Mouse (Mus musculus) liver, embryonic 12.5 days (tissue): ENCODE measurements at regions not wholly inside any gene's neighbourhood (a gene's known extent, or its start where the extent isn't known, plus 50 kb on each side); places are given as distances from the start of the nearest gene placed in this dataset.

Experiments used
- ATAC-seq: fragments of 200-750 bp; cut with Nextera tagmentation; 2 replicates; pipeline ENCODE4 v1.8.0; 2017; ENCODE audit warnings: moderate number of reproducible peaks, mild to moderate bottlenecking, moderate library complexity
- H3K27ac ChIP-seq: fragments of 300-500 bp; sonication (generic); 2 replicates; pipeline ENCODE4 v1.5.1; 2016; ENCODE audit warnings: mild to moderate bottlenecking
- H3K27me3 ChIP-seq: fragments of 300-500 bp; sonication (generic); replicated peaks from 2 replicates; pipeline ENCODE4 v1.6.1; 2016; ENCODE audit warnings: mild to moderate bottlenecking, moderate library complexity
- H3K36me3 ChIP-seq: fragments of 300-500 bp; sonication (generic); 2 replicates; pipeline ENCODE4 v1.6.1; 2016; ENCODE audit warnings: mild to moderate bottlenecking, moderate library complexity
- H3K4me1 ChIP-seq: fragments of 300-500 bp; sonication (generic); 2 replicates; pipeline ENCODE4 v1.6.1; 2016
- H3K4me2 ChIP-seq: fragments of 300-500 bp; sonication (generic); 2 replicates; pipeline ENCODE4 v1.6.1; 2016; ENCODE audit warnings: mild to moderate bottlenecking, moderate library complexity
- H3K4me3 ChIP-seq: fragments of 300-500 bp; sonication (generic); 2 replicates; pipeline ENCODE4 v1.5.1; 2016; ENCODE audit warnings: mild to moderate bottlenecking, moderate library complexity
- H3K9ac ChIP-seq: fragments of 300-500 bp; sonication (generic); 2 replicates; pipeline ENCODE4 v1.6.1; 2016; ENCODE audit warnings: mild to moderate bottlenecking, moderate library complexity
- H3K9me3 ChIP-seq: fragments of 300-500 bp; sonication (generic); replicated peaks from 2 replicates; pipeline ENCODE4 v1.6.1; 2016; ENCODE audit warnings: mild to moderate bottlenecking, moderate library complexity
- WGBS: fragments of 180-500 bp; shearing (Covaris S2); methylation state at CpG from one replicate; pipeline ENCODE4 v1.1.7; 2016; ENCODE audit not compliant: insufficient replicate concordance; 5-methylcytosine and 5-hydroxymethylcytosine counted together

DNA sequence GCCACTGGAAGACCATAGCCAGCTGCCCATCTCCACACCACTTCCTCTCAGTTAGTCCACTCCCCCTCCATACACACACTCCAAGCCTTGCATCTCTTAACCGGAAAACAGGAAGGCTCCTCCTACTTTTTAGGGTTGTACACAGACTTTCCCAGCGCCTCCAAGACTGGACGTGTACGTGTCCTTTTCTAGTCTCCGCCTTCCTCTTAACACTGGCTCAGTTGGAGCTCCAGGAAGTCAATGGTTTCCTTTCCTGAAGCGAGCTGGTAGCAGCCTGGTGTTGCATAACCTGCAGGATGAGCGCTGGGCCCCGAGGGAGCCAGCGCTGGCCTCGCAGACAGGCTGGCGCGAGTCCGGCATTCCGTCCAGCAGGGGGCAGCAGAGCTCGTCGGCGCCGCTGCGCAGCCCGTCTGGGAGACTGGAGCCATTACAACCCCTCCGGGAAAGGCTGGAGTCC is 95.5 kb upstream of the Oxgr1 start:
- no peaks in the 10 kb centered on the region for H3K36me3 ChIP-seq
- no peaks in the 10 kb centered on the region for H3K27me3 ChIP-seq
- 2% methylated on average over 21 of the region's 21 CpGs for WGBS
- no peaks in the 10 kb centered on the region for H3K9me3 ChIP-seq
- no peak overlapping the region for H3K27ac ChIP-seq
- no peaks in the 10 kb centered on the region for H3K4me1 ChIP-seq
- ATAC-seq, result peak; percentile 80
- peak overlapping the region; percentile 47 for H3K4me2 ChIP-seq
- no peak overlapping the region for H3K9ac ChIP-seq
- no peak overlapping the region for H3K4me3 ChIP-seq

DNA sequence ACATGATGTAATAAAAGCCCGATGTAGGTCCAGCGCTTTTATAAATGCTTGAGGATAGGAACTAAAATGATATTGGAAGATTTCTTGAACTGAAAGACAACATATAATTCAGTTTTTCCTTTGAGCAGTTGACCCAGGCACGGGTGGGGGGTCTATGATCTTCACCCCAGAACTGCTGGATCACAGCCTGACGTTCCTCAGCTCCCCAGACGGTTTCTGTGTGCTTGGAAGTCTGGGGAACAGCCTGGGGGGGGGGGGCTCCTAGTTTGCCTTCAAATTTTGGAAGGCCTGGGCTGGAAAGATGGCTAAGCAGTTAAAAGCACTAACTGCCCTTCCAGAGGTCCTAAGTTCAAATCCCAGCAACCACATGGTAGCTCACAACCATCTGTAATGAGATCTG is 96.3 kb upstream of the Oxgr1 start:
- Histone ChIP-seq H3K4me2 (no peak overlapping the region), H3K4me1 (no peaks in the 10 kb centered on the region), H3K4me3 (no peak overlapping the region), H3K36me3 (no peaks in the 10 kb centered on the region), H3K27ac (no peak overlapping the region), H3K9me3 (no peaks in the 10 kb centered on the region), H3K9ac (no peak overlapping the region), H3K27me3 (no peaks in the 10 kb centered on the region)
- no peak for ATAC-seq
- WGBS, result 54% methylated on average over 5 of the region's 5 CpGs

DNA sequence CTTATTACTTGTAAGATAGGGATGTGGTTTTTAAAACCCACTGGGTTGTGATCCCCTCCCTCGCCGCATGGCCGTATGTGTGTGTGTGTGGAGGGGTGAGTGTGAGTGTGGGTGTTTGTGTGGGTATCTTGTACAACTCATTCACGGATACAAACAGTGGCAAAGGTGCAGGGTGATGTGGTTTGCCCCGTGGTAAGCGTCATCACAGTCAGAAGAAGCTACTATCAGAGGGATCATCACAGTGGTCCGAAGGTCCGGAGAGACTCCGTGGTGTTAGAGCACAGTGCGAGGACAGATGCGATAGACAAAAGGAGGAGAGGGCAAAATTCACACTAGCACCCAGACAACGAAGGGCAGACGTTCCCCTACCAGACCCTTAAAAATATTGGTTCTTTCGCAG is 97.0 kb upstream of the Oxgr1 start:
- Histone ChIP-seq H3K27ac (no peak overlapping the region), H3K4me1 (no peaks in the 10 kb centered on the region), H3K9me3 (no peaks in the 10 kb centered on the region), H3K27me3 (no peaks in the 10 kb centered on the region), H3K4me3 (no peak overlapping the region), H3K9ac (no peak overlapping the region), H3K4me2 (no peak overlapping the region), H3K36me3 (no peaks in the 10 kb centered on the region)
- ATAC-seq, result no peak
- WGBS, result 84% methylated on average over 14 of the region's 14 CpGs

GRCm38 (mm10) chr14:120139671-120140071 is 97.4 kb upstream of the Oxgr1 start:
- no peak overlapping the region for H3K4me3 ChIP-seq
- no peaks in the 10 kb centered on the region for H3K36me3 ChIP-seq
- H3K27ac ChIP-seq, result no peak overlapping the region
- no peak overlapping the region for H3K9ac ChIP-seq
- H3K9me3 ChIP-seq, result no peaks in the 10 kb centered on the region
- ATAC-seq, result no peak
- no peak overlapping the region for H3K4me2 ChIP-seq
- no peaks in the 10 kb centered on the region for H3K4me1 ChIP-seq
- WGBS, result 81% methylated on average over 16 of the region's 16 CpGs
- H3K27me3 ChIP-seq, result no peaks in the 10 kb centered on the region

DNA sequence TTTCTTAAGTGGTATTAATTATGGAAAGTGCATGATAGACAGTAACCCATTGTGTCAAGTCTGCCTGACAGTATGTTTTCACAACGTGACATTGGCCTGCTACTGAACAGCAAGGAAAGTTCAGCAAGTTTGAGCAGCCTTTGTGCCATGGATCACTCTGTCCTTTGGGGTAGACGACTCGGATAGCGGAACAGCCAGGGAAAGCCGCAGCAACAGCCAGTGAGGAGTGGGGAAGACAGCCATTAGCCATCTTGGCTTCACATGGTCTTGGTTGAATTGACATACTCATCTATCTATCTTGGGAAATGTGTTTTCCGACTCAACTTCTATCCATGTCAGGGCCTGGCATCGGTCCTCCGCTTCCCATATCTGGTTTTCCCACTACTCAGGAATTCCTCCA is 98.0 kb upstream of the Oxgr1 start:
- no peaks in the 10 kb centered on the region for H3K27me3 ChIP-seq
- no peak overlapping the region for H3K9ac ChIP-seq
- H3K9me3 ChIP-seq, result no peaks in the 10 kb centered on the region
- H3K4me2 ChIP-seq, result no peak overlapping the region
- H3K4me1 ChIP-seq, result no peaks in the 10 kb centered on the region
- 88% methylated on average over 8 of the region's 8 CpGs for WGBS
- no peaks in the 10 kb centered on the region for H3K36me3 ChIP-seq
- H3K27ac ChIP-seq, result no peak overlapping the region
- H3K4me3 ChIP-seq, result no peak overlapping the region
- no peak for ATAC-seq

DNA sequence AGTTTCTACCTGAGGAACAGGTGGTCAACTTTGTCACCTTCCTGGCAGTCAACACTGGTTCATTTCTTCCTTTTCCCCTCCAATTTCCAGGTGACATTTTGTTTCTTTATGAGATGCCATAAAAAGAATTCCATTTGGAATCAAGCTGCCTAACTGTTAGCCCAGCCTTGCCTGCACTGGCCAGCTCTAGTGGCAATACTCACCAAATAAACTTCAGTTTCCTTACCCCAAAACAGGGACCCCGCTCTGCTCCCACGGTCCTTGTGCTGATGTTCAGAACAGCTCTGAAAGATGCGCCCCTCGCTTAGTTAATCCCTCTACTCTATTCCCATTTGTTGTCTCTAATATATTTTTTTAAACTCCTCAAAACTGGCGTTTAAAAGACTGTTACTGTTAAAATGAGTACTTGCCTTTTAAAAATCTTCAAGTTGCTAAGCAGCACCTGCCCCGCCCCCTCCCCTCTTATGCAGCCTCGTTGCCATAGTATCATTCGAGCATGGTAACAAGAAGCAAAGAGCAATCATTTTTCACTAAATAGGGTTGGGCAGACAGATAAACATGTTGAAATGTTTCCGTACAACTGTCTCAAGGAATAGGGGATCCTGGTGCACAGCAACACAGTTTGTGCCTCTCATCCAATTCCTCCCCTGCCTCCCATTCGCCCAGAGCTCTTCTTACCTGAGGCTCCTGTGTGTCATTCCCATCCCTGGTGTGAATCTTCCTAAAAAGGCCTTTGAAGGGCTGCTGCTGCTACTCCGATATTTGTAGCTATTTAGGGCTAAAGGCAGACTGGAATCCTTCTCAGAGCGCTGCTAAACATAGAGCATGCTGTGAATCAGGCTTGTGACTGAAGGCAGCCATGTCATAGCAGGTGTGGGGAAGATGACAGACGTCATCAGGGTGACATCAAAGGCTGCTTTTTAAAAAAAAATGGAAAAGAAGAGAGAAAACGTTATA is 98.8 kb upstream of the Oxgr1 start:
- Histone ChIP-seq H3K4me1 (no peaks in the 10 kb centered on the region), H3K36me3 (no peaks in the 10 kb centered on the region), H3K9me3 (no peaks in the 10 kb centered on the region), H3K27ac (no peak overlapping the region), H3K4me3 (no peak overlapping the region), H3K4me2 (no peak overlapping the region), H3K9ac (no peak overlapping the region), H3K27me3 (no peaks in the 10 kb centered on the region)
- ATAC-seq, result no peak
- WGBS, result 70% methylated on average over 14 of the region's 14 CpGs

- no peaks in the 10 kb centered on the region for H3K9me3 ChIP-seq
- no peaks in the 10 kb centered on the region for H3K27me3 ChIP-seq
- H3K9ac ChIP-seq, result no peak overlapping the region
- no peak overlapping the region for H3K4me3 ChIP-seq
- H3K4me1 ChIP-seq, result no peaks in the 10 kb centered on the region
- ATAC-seq, result no peak
- H3K36me3 ChIP-seq, result no peaks in the 10 kb centered on the region
- 61% methylated on average over 4 of the region's 4 CpGs for WGBS
- H3K27ac ChIP-seq, result no peak overlapping the region
- no peak overlapping the region for H3K4me2 ChIP-seq
Observed at GRCm38 (mm10) chr14:120142281-120142680, 100.0 kb upstream of the Oxgr1 start.

- no peaks in the 10 kb centered on the region for H3K9me3 ChIP-seq
- H3K36me3 ChIP-seq, result no peaks in the 10 kb centered on the region
- WGBS, result 82% methylated on average over 6 of the region's 6 CpGs
- no peaks in the 10 kb centered on the region for H3K4me1 ChIP-seq
- no peak overlapping the region for H3K4me3 ChIP-seq
- H3K27ac ChIP-seq, result no peak overlapping the region
- no peak for ATAC-seq
- H3K4me2 ChIP-seq, result no peak overlapping the region
- H3K27me3 ChIP-seq, result no peaks in the 10 kb centered on the region
- no peak overlapping the region for H3K9ac ChIP-seq
Observed at GRCm38 (mm10) chr14:120144451-120144850, 102.2 kb upstream of the Oxgr1 start.

- Histone ChIP-seq H3K4me2 (no peak overlapping the region), H3K4me3 (no peak overlapping the region), H3K4me1 (no peaks in the 10 kb centered on the region), H3K36me3 (no peaks in the 10 kb centered on the region), H3K27ac (no peak overlapping the region), H3K27me3 (no peaks in the 10 kb centered on the region), H3K9ac (no peak overlapping the region), H3K9me3 (no peaks in the 10 kb centered on the region)
- 78% methylated on average over 11 of the region's 11 CpGs for WGBS
- ATAC-seq, result no peak
Observed at GRCm38 (mm10) chr14:120146312-120146711, 104.1 kb upstream of the Oxgr1 start.

- no peak overlapping the region for H3K4me2 ChIP-seq
- no peaks in the 10 kb centered on the region for H3K27me3 ChIP-seq
- ATAC-seq, result no peak
- H3K9ac ChIP-seq, result no peak overlapping the region
- no peak overlapping the region for H3K27ac ChIP-seq
- WGBS, result 69% methylated on average over 8 of the region's 8 CpGs
- no peaks in the 10 kb centered on the region for H3K36me3 ChIP-seq
- no peaks in the 10 kb centered on the region for H3K9me3 ChIP-seq
- no peaks in the 10 kb centered on the region for H3K4me1 ChIP-seq
- H3K4me3 ChIP-seq, result no peak overlapping the region
Observed at GRCm38 (mm10) chr14:120146908-120147770, 104.9 kb upstream of the Oxgr1 start.

- no peaks in the 10 kb centered on the region for H3K36me3 ChIP-seq
- no peaks in the 10 kb centered on the region for H3K9me3 ChIP-seq
- H3K27me3 ChIP-seq, result no peaks in the 10 kb centered on the region
- H3K4me3 ChIP-seq, result no peak overlapping the region
- no peak for ATAC-seq
- no peak overlapping the region for H3K27ac ChIP-seq
- no peak overlapping the region for H3K4me2 ChIP-seq
- 72% methylated on average over 11 of the region's 11 CpGs for WGBS
- H3K4me1 ChIP-seq, result no peaks in the 10 kb centered on the region
- no peak overlapping the region for H3K9ac ChIP-seq
Observed at GRCm38 (mm10) chr14:120148803-120149202, 106.6 kb upstream of the Oxgr1 start.

DNA sequence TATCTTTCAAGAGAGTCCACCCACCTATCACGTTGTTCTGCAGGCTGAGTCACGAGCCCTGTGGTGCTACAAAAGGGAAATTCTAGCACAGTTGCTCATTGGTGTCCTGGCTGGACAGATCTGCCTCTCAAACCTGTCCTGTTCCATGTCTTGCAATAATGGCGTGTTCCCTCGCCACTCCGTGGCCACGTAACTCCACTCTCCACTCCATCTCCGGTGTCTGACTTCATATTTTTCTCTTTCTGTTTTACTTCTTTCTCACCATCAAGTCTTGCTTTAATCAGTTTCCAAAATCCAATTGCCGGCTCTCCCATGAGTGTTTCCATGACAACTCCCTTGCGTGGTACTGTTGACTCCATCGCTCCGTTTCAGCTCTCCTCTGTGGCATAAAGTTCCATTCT is 107.1 kb upstream of the Oxgr1 start:
- no peak overlapping the region for H3K4me3 ChIP-seq

More for the DNA sequence above, 107.1 kb upstream of the Oxgr1 start:
- no peak for ATAC-seq
- no peak overlapping the region for H3K9ac ChIP-seq
- no peak overlapping the region for H3K4me2 ChIP-seq
- no peak overlapping the region for H3K27ac ChIP-seq
- no peaks in the 10 kb centered on the region for H3K4me1 ChIP-seq
- H3K27me3 ChIP-seq, result no peaks in the 10 kb centered on the region; the same call in 1 of the 2 replicates
- WGBS, result 86% methylated on average over 11 of the region's 11 CpGs
- no peaks in the 10 kb centered on the region for H3K36me3 ChIP-seq
- H3K9me3 ChIP-seq, result no peaks in the 10 kb centered on the region
